Mouse (Mus musculus): Measurements from ENCODE around the gene Ndufb4. TPM values are rescaled to one million over a fixed set of nuclear protein-coding genes. Genes with fewer than 3 reads are reported as not detected.

Gene Ndufb4
- total and polyA plus RNA-seq, 3 experiments: 162 to 216 (median 188) TPM

- H3K27me3 ChIP-seq (ENCODE audit: control insufficient read depth, insufficient read depth, low read length): no peaks in the 10 kb centered on the region
- WGBS: 71% methylated on average over 9 of the region's 9 CpGs
- TF ChIP-seq POLR2A (IDR thresholded peaks at IDR 0.05; ENCODE audit: insufficient read depth, low read depth, low read length) (no peak), EP300 (IDR thresholded peaks at IDR 0.05; ENCODE audit: insufficient read depth, low read depth, low read length) (no peak), CTCF (IDR thresholded peaks at IDR 0.05) (no peak)
- H3K9ac ChIP-seq (ENCODE audit: low read depth, low read length): no peak overlapping the region
- intact Hi-C loops (cut with DNase I): no loop called here
- H3K4me3 ChIP-seq: no peak overlapping the region
- H3K36me3 ChIP-seq (ENCODE audit: control insufficient read depth, insufficient read depth, low read length): no peaks in the 10 kb centered on the region
- H3K27ac ChIP-seq: no peak overlapping the region
- no peaks in the 10 kb centered on the region for H3K79me2 ChIP-seq (replicated peaks; ENCODE audit: control insufficient read depth, insufficient read depth, low read length)
- no peaks in the 10 kb centered on the region for H3K4me1 ChIP-seq (ENCODE audit: control insufficient read depth, insufficient read depth, low read length)
- DNase-seq: no peak
Measured at GRCm38 (mm10) chr16:37663643-37664459, 9.6 kb upstream of the Ndufb4 start.

GRCm38 (mm10) chr16:37656796-37657195 lies 2.5 kb upstream of the Ndufb4 start:
- intact Hi-C loops (cut with DNase I): loop anchor here (10.0 kb wide), 1 partner anchor 782 kb away; the partner anchor contains the start of genes Eaf2 and Golgb1
- Histone ChIP-seq H3K79me2 (replicated peaks; ENCODE audit: control insufficient read depth, insufficient read depth, low read length) (no peaks in the 10 kb centered on the region; the same call in 1 of the 2 replicates), H3K27me3 (ENCODE audit: control insufficient read depth, insufficient read depth, low read length) (no peaks in the 10 kb centered on the region), H3K27ac (no peak overlapping the region), H3K4me3 (no peak overlapping the region), H3K9ac (ENCODE audit: low read depth, low read length) (no peak overlapping the region), H3K4me1 (ENCODE audit: control insufficient read depth, insufficient read depth, low read length) (peaks cover 6% of the 10 kb centered on the region), H3K36me3 (ENCODE audit: control insufficient read depth, insufficient read depth, low read length) (peaks cover 10% of the 10 kb centered on the region)
- DNase-seq: no peak
- TF ChIP-seq EP300 (IDR thresholded peaks at IDR 0.05; ENCODE audit: insufficient read depth, low read depth, low read length): no peak
- no peak for TF ChIP-seq CTCF (IDR thresholded peaks at IDR 0.05)
- no peak for TF ChIP-seq POLR2A (IDR thresholded peaks at IDR 0.05; ENCODE audit: insufficient read depth, low read depth, low read length)
- WGBS: 85% methylated on average over 7 of the region's 7 CpGs

- Histone ChIP-seq H3K27me3 (ENCODE audit: control insufficient read depth, insufficient read depth, low read length) (no peaks in the 10 kb centered on the region), H3K9ac (ENCODE audit: low read depth, low read length) (no peak overlapping the region), H3K27ac (no peak overlapping the region), H3K4me1 (ENCODE audit: control insufficient read depth, insufficient read depth, low read length) (peaks cover 9% of the 10 kb centered on the region), H3K36me3 (ENCODE audit: control insufficient read depth, insufficient read depth, low read length) (peaks cover 15% of the 10 kb centered on the region), H3K4me3 (no peak overlapping the region), H3K79me2 (replicated peaks; ENCODE audit: control insufficient read depth, insufficient read depth, low read length) (no peaks in the 10 kb centered on the region; the same call in 1 of the 2 replicates)
- 46% methylated on average over 4 of the region's 4 CpGs for WGBS
- no peak for DNase-seq
- no peak for TF ChIP-seq EP300 (IDR thresholded peaks at IDR 0.05; ENCODE audit: insufficient read depth, low read depth, low read length)
- TF ChIP-seq POLR2A (IDR thresholded peaks at IDR 0.05; ENCODE audit: insufficient read depth, low read depth, low read length): no peak
- TF ChIP-seq CTCF (IDR thresholded peaks at IDR 0.05): no peak
- intact Hi-C loops (cut with DNase I): loop anchor here (2.0 to 10.0 kb wide), 2 partner anchors 117 to 781 kb away; partner anchors contain the start of genes Eaf2, Golgb1, Gtf2e1 and Rabl3
Measured at GRCm38 (mm10) chr16:37655756-37656347, 1.6 kb upstream of the Ndufb4 start.

GRCm38 (mm10) chr16:37654831-37655455 lies 690 bp upstream of the Ndufb4 start:
- Histone ChIP-seq H3K27ac (peak overlapping the region; percentile 85), H3K36me3 (ENCODE audit: control insufficient read depth, insufficient read depth, low read length) (peaks cover 15% of the 10 kb centered on the region), H3K79me2 (replicated peaks; ENCODE audit: control insufficient read depth, insufficient read depth, low read length) (no peaks in the 10 kb centered on the region; the same call in 1 of the 2 replicates), H3K9ac (ENCODE audit: low read depth, low read length) (no peak overlapping the region), H3K4me1 (ENCODE audit: control insufficient read depth, insufficient read depth, low read length) (peaks cover 9% of the 10 kb centered on the region), H3K27me3 (ENCODE audit: control insufficient read depth, insufficient read depth, low read length) (no peaks in the 10 kb centered on the region), H3K4me3 (peak overlapping the region; percentile 32; the same call in 1 of the 2 replicates)
- intact Hi-C loops (cut with DNase I): loop anchor here (1.0 to 10.0 kb wide), 3 partner anchors 29 to 780 kb away; partner anchors contain the start of genes Eaf2, Golgb1, Gtf2e1 and Rabl3
- TF ChIP-seq EP300 (IDR thresholded peaks at IDR 0.05; ENCODE audit: insufficient read depth, low read depth, low read length) (no peak), CTCF (IDR thresholded peaks at IDR 0.05) (no peak), POLR2A (IDR thresholded peaks at IDR 0.05; ENCODE audit: insufficient read depth, low read depth, low read length) (no peak)
- 63% methylated on average over 4 of the region's 4 CpGs for WGBS
- DNase-seq: no peak

- DNase-seq: no peak
- peaks cover 9% of the 10 kb centered on the region for H3K4me1 ChIP-seq (ENCODE audit: control insufficient read depth, insufficient read depth, low read length)
- intact Hi-C loops (cut with DNase I): loop anchor here (10.0 kb wide), 1 partner anchor 778 kb away; the partner anchor contains the start of genes Eaf2 and Golgb1
- TF ChIP-seq POLR2A (IDR thresholded peaks at IDR 0.05; ENCODE audit: insufficient read depth, low read depth, low read length) (no peak), CTCF (IDR thresholded peaks at IDR 0.05) (no peak), EP300 (IDR thresholded peaks at IDR 0.05; ENCODE audit: insufficient read depth, low read depth, low read length) (no peak)
- 67% methylated on average over 1 of the region's 1 CpGs for WGBS
- H3K27me3 ChIP-seq (ENCODE audit: control insufficient read depth, insufficient read depth, low read length): no peaks in the 10 kb centered on the region
- peak overlapping the region; percentile 20; the same call in 1 of the 2 replicates for H3K9ac ChIP-seq (ENCODE audit: low read depth, low read length)
- no peaks in the 10 kb centered on the region; the same call in 1 of the 2 replicates for H3K79me2 ChIP-seq (replicated peaks; ENCODE audit: control insufficient read depth, insufficient read depth, low read length)
- H3K36me3 ChIP-seq (ENCODE audit: control insufficient read depth, insufficient read depth, low read length): peaks cover 17% of the 10 kb centered on the region
- peak overlapping the region; percentile 93 for H3K4me3 ChIP-seq
- H3K27ac ChIP-seq: peak overlapping the region; percentile 96; the same call in 1 of the 2 replicates
Measured at GRCm38 (mm10) chr16:37653058-37653457, 1.2 kb downstream of the Ndufb4 start.

All from heart, adult 2 months (tissue).